Mouse (Mus musculus) liver, adult 2 months (tissue): ENCODE measurements around the gene Nap1l5.

Experiments
- CTCF ChIP-seq: fragments of 200-500 bp; IDR thresholded peaks from 2 replicates; pipeline ENCODE4 v1.5.1; 2011; ENCODE audit warnings: low read depth, low read length, control low read depth
- POLR2A ChIP-seq: fragments of 200-500 bp; IDR thresholded peaks from 2 replicates; pipeline ENCODE4 v1.6.1; 2011; ENCODE audit warnings: low read length, control low read depth; ENCODE audit not compliant: insufficient read depth; ENCODE audit errors: extremely low read depth

GRCm38 (mm10) chr6:58894994-58895393 lies 11.9 kb downstream of the Nap1l5 start:
- no peak for TF ChIP-seq POLR2A
- no peak for TF ChIP-seq CTCF
